Mouse (Mus musculus) lung, postnatal 36 days (tissue): ENCODE measurements around the gene Phlpp2.
A peak's percentile ranks its signal among the peaks of the same experiment; 100 is the strongest.

Source experiments
- DNase-seq: peaks from one replicate; pipeline ENCODE4 v3.0.0; 2022; ENCODE audit warnings: mixed read lengths

Gene Phlpp2

GRCm38 (mm10) chr8:109964106-109964505 is 95.8 kb downstream of the Phlpp2 start:
- DNase-seq: no peak

- DNase-seq: no peak
These were observed 100.5 kb downstream of the Phlpp2 start for GRCm38 (mm10) chr8:109968837-109969236.

GRCm38 (mm10) chr8:109970323-109970722 is 102.0 kb downstream of the Phlpp2 start:
- peak; percentile 35 for DNase-seq

GRCm38 (mm10) chr8:109972901-109973300 is 104.6 kb downstream of the Phlpp2 start:
- DNase-seq: no peak

GRCm38 (mm10) chr8:109979339-109979738 is 111.0 kb downstream of the Phlpp2 start:
- no peak for DNase-seq

GRCm38 (mm10) chr8:109982386-109983105 is 114.2 kb downstream of the Phlpp2 start:
- DNase-seq: no peak

GRCm38 (mm10) chr8:109983944-109984343 is 115.6 kb downstream of the Phlpp2 start:
- DNase-seq: peak; percentile 35

- DNase-seq: no peak
These were observed 118.0 kb downstream of the Phlpp2 start for GRCm38 (mm10) chr8:109986384-109986783.

GRCm38 (mm10) chr8:109987776-109988175 is 119.4 kb downstream of the Phlpp2 start:
- no peak for DNase-seq

GRCm38 (mm10) chr8:109989151-109989550 is 120.8 kb downstream of the Phlpp2 start:
- DNase-seq: no peak

GRCm38 (mm10) chr8:109990224-109990623 is 121.9 kb downstream of the Phlpp2 start, which contains the start of gene Tat:
Tat (plus strand) TSS chr8:109990437.
- DNase-seq: no peak

- DNase-seq: no peak
These were observed 123.8 kb downstream of the Phlpp2 start for GRCm38 (mm10) chr8:109992166-109992565.

GRCm38 (mm10) chr8:109992951-109993350 is 124.6 kb downstream of the Phlpp2 start:
- DNase-seq: no peak
